8 mouse cellular contexts compared by ENCODE assay signal in the genomic region with DNA sequence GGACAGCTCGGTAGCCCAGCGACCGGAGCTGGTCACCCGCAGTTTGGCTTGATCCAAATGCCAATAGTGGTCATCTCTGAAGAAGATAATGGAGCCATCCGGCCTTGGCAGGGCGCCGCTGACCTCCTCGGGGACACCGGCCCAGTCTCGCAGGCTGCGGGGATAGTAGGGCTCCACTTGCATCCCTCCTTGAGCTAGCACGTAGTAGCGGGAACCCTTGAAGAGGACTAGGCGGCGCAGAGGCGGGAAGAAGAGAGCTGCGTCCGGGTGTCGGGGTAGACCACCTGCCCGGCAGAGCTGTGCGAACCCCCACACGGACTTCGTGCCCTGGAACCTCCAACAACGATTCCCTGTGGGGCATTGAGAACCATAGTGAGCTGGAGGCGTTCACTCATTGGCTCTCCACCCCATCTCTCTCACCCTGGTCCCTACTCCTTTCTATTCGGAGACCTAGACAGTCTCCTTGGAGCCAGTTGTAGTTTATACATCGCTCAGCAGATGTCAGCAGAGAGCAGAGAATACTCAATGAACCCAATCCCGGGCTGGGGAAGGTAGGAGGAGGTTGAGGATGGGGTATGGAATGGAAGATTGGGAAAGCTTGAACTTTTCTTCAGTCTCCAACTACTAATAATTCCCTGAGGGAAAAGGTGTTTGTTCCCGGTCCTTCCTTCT. TPM values are rescaled to one million over a fixed set of nuclear protein-coding genes. Genes with fewer than 3 reads are reported as not detected.
A peak's percentile ranks its signal among the peaks of the same experiment; 100 is the strongest.
DNase-seq lines count a peak whose midpoint lies in the region; ATAC-seq and TF ChIP-seq lines count a peak whose summit lies in the region.

No protein-coding gene starts in this region.

- 11% methylated on average over 29 of the region's 29 CpGs for WGBS in limb, embryonic 10.5 days
- 12% methylated on average over 29 of the region's 29 CpGs for WGBS in midbrain, embryonic 11.5 days
- WGBS in small intestine, adult 2 months = 21% methylated on average over 29 of the region's 29 CpGs

- H3K27me3 ChIP-seq in limb, embryonic 10.5 days (ENCODE audit: low read depth, poor library complexity, severe bottlenecking) = peaks cover 75% of the 10 kb centered on the region
- peaks cover 47% of the 10 kb centered on the region for H3K27me3 ChIP-seq in midbrain, embryonic 11.5 days (ENCODE audit: control insufficient read depth, insufficient read depth, low read length)
- H3K27me3 ChIP-seq in small intestine, adult 2 months (ENCODE audit: control insufficient read depth, insufficient read depth, low read length) = peaks cover 3% of the 10 kb centered on the region; the same call in 1 of the 2 replicates

- no peak for TF ChIP-seq POLR2A in small intestine, adult 2 months (IDR thresholded peaks at IDR 0.05; ENCODE audit: low read depth, low read length)

- peak overlapping the region; percentile 24 for H3K4me3 ChIP-seq in limb, embryonic 10.5 days
- H3K4me3 ChIP-seq in midbrain, embryonic 11.5 days (ENCODE audit: low read depth, low read length) = peak overlapping the region; percentile 9; the same call in 1 of the 2 replicates
- peak overlapping the region; percentile 13; the same call in 1 of the 2 replicates for H3K4me3 ChIP-seq in small intestine, adult 2 months (ENCODE audit: low read depth, low read length)

- H3K36me3 ChIP-seq in limb, embryonic 10.5 days = no peaks in the 10 kb centered on the region
- H3K36me3 ChIP-seq in midbrain, embryonic 11.5 days (ENCODE audit: control insufficient read depth, insufficient read depth, low read length) = no peaks in the 10 kb centered on the region
- no peaks in the 10 kb centered on the region for H3K36me3 ChIP-seq in small intestine, adult 2 months (ENCODE audit: control insufficient read depth, insufficient read depth, low read length)

- peak; percentile 50; the same call in 1 of the 2 replicates for TF ChIP-seq CTCF in small intestine, adult 2 months (IDR thresholded peaks at IDR 0.05; ENCODE audit: extremely low read depth, insufficient read length, insufficient replicate concordance, low read depth, low read length)

- peak; percentile 5; the same call in 1 of the 2 replicates for ATAC-seq in midbrain, embryonic 11.5 days (ENCODE audit: low FRiP score)

- no peak overlapping the region for H3K27ac ChIP-seq in limb, embryonic 10.5 days
- H3K27ac ChIP-seq in midbrain, embryonic 11.5 days (ENCODE audit: low read depth, low read length) = no peak overlapping the region
- H3K27ac ChIP-seq in small intestine, adult 2 months (ENCODE audit: insufficient read depth, low read depth, low read length) = no peak overlapping the region

- peak; percentile 83 for DNase-seq in urinary bladder, postnatal 14 days (ENCODE audit: low spot score)
- DNase-seq in urinary bladder, postnatal 10 days (ENCODE audit: low spot score) = no peak
- DNase-seq in embryo, embryonic 10 days (ENCODE audit: low spot score) = peak; percentile 90
- peak; percentile 79 to 94 for DNase-seq in heart, adult 18-20 months
- peak; percentile 54 for DNase-seq in kidney, adult 11 months
- peak; percentile 78 for DNase-seq in limb, embryonic 10.5 days (ENCODE audit: low spot score)
- peak; percentile 98 for DNase-seq in midbrain, embryonic 11.5 days (ENCODE audit: low spot score, missing footprints)

- H3K9me3 ChIP-seq in limb, embryonic 10.5 days (replicated peaks) = no peaks in the 10 kb centered on the region
- no peaks in the 10 kb centered on the region for H3K9me3 ChIP-seq in midbrain, embryonic 11.5 days (ENCODE audit: control insufficient read depth, low read length)

- H3K4me1 ChIP-seq in limb, embryonic 10.5 days = peaks cover 46% of the 10 kb centered on the region
- peaks cover 6% of the 10 kb centered on the region; the same call in 1 of the 2 replicates for H3K4me1 ChIP-seq in midbrain, embryonic 11.5 days (ENCODE audit: control insufficient read depth, insufficient read depth, low read length)
- H3K4me1 ChIP-seq in small intestine, adult 2 months (ENCODE audit: control insufficient read depth, insufficient read depth, insufficient read length, low read length) = peaks cover 17% of the 10 kb centered on the region

- peak overlapping the region; percentile 36 for H3K4me2 ChIP-seq in midbrain, embryonic 11.5 days

- H3K9ac ChIP-seq in midbrain, embryonic 11.5 days (ENCODE audit: low read length) = no peak overlapping the region

RNA-seq across cellular contexts. Expression of a gene that starts 5.3 kb away (rescaled TPM):
- total RNA-seq in heart, adult 18-20 months (2021) = not detected
- 0.31 TPM in 1 of 2 replicates, not detected in the other for polyA plus RNA-seq in limb, embryonic 10.5 days (2016; fragmentation: Nextera tagmentation; extraction: Ambion mirVana)
- 0.89 TPM in 1 of 2 replicates, not detected in the other for polyA plus RNA-seq in midbrain, embryonic 11.5 days (2014; fragmentation: Nextera tagmentation; extraction: Ambion mirVana)
- polyA plus RNA-seq in small intestine, adult 2 months (2012; rRNA removed) = 0.94 and 1.4 TPM in 2 replicates

RNA-seq across cellular contexts. Expression of a gene that starts 13.5 kb away (rescaled TPM):
- total RNA-seq in heart, adult 18-20 months (2021) = not detected
- polyA plus RNA-seq in limb, embryonic 10.5 days (2016; fragmentation: Nextera tagmentation; extraction: Ambion mirVana) = not detected in 2 replicates
- polyA plus RNA-seq in midbrain, embryonic 11.5 days (2014; fragmentation: Nextera tagmentation; extraction: Ambion mirVana) = 0.12 TPM in 1 of 2 replicates, not detected in the other
- 0.06 and 0.18 TPM in 2 replicates for polyA plus RNA-seq in small intestine, adult 2 months (2012; rRNA removed)

RNA-seq across cellular contexts. Expression of a gene that starts 20.1 kb away (rescaled TPM):
- total RNA-seq in heart, adult 18-20 months (2021) = 1 to 10 TPM; 3.0 to 4.7 TPM
- polyA plus RNA-seq in limb, embryonic 10.5 days (2016; fragmentation: Nextera tagmentation; extraction: Ambion mirVana) = 0.75 and 2.3 TPM in 2 replicates
- polyA plus RNA-seq in midbrain, embryonic 11.5 days (2014; fragmentation: Nextera tagmentation; extraction: Ambion mirVana) = 3.6 and 4.0 TPM in 2 replicates
- polyA plus RNA-seq in small intestine, adult 2 months (2012; rRNA removed) = 10.5 and 12.0 TPM in 2 replicates

RNA-seq across cellular contexts. Expression of a gene that starts 30.2 kb away (rescaled TPM):
- 10 to 100 TPM; 34.2 to 41.5 TPM for total RNA-seq in heart, adult 18-20 months (2021)
- 11.3 and 11.9 TPM in 2 replicates for polyA plus RNA-seq in limb, embryonic 10.5 days (2016; fragmentation: Nextera tagmentation; extraction: Ambion mirVana)
- 8.5 and 10.6 TPM in 2 replicates for polyA plus RNA-seq in midbrain, embryonic 11.5 days (2014; fragmentation: Nextera tagmentation; extraction: Ambion mirVana)
- 2.6 and 6.1 TPM in 2 replicates for polyA plus RNA-seq in small intestine, adult 2 months (2012; rRNA removed)

RNA-seq across cellular contexts. Expression of a gene that starts 33.8 kb away (rescaled TPM):
- 10 to 100 TPM; 74.9 to 78.3 TPM for total RNA-seq in heart, adult 18-20 months (2021)
- 1.5 and 1.6 TPM in 2 replicates for polyA plus RNA-seq in limb, embryonic 10.5 days (2016; fragmentation: Nextera tagmentation; extraction: Ambion mirVana)
- polyA plus RNA-seq in midbrain, embryonic 11.5 days (2014; fragmentation: Nextera tagmentation; extraction: Ambion mirVana) = 3.0 and 4.6 TPM in 2 replicates
- polyA plus RNA-seq in small intestine, adult 2 months (2012; rRNA removed) = 0.80 and 0.93 TPM in 2 replicates
